Mouse (Mus musculus) brown adipose tissue, adult 24 weeks (tissue): ENCODE data around the gene Vmn2r47. TPM values are rescaled to one million over a fixed set of nuclear protein-coding genes. Genes with fewer than 3 reads are reported as not detected.
"Not testable (repeated sequence)": the region's sequence is repeated elsewhere in the genome, so short reads cannot be mapped to it uniquely, and the experiment has no call there.

Source experiments
- H3K27ac ChIP-seq: fragments of 200-500 bp; replicated peaks from 2 replicates; pipeline ENCODE4 v1.5.1; 2012; ENCODE audit warnings: low read depth, mild to moderate bottlenecking, low read length
- H3K4me1 ChIP-seq: fragments of 200-500 bp; 2 replicates; pipeline ENCODE4 v1.6.1; 2012; ENCODE audit warnings: low read length, mixed read lengths; ENCODE audit not compliant: control insufficient read depth, insufficient read depth, insufficient read length
- H3K4me3 ChIP-seq: fragments of 200-500 bp; 2 replicates; pipeline ENCODE4 v1.5.1; 2012; ENCODE audit warnings: low read depth, mild to moderate bottlenecking, low read length, moderate library complexity; ENCODE audit not compliant: insufficient read depth
- polyA plus RNA-seq: library from polyadenylated mRNA; stranded (reverse); fragments of >200 nt; gene quantifications from 2 replicates; pipeline ENCODE4 v1.2.4, GENCODE M21; 2012; ENCODE audit not compliant: missing spikeins, insufficient read depth, insufficient read length

Gene Vmn2r47
- not detected in 2 replicates for polyA plus RNA-seq

GRCm38 (mm10) chr7:9841225-9841624, at the start of gene Vmn2r47:
Gene Vmn2r47 (minus strand): TSS chr7:9841325.
- H3K4me3 ChIP-seq, H3K27ac ChIP-seq, H3K4me1 ChIP-seq: not testable (repeated sequence)

- not testable (repeated sequence) for H3K4me1 ChIP-seq, H3K27ac ChIP-seq, H3K4me3 ChIP-seq
Observed at GRCm38 (mm10) chr7:9770471-9770870, 70.7 kb downstream of the Vmn2r47 start, which contains the start of gene Vmn2r46. Gene Vmn2r46 (minus strand): TSS chr7:9770571.

Other genes with a start within 250 kb of the Vmn2r47 start
- not detected in 2 replicates for gene Vmn2r46, start 70.8 kb downstream of the Vmn2r47 start, polyA plus RNA-seq
- gene Vmn2r48, start 112.3 kb upstream of the Vmn2r47 start, polyA plus RNA-seq, result not detected in 2 replicates
- not detected in 2 replicates for gene Vmn2r49, start 150.9 kb upstream of the Vmn2r47 start, polyA plus RNA-seq
- gene Vmn2r50, start 212.0 kb upstream of the Vmn2r47 start, polyA plus RNA-seq, result not detected in 2 replicates